8 mouse cellular contexts compared by ENCODE assay signal in the genomic region with DNA sequence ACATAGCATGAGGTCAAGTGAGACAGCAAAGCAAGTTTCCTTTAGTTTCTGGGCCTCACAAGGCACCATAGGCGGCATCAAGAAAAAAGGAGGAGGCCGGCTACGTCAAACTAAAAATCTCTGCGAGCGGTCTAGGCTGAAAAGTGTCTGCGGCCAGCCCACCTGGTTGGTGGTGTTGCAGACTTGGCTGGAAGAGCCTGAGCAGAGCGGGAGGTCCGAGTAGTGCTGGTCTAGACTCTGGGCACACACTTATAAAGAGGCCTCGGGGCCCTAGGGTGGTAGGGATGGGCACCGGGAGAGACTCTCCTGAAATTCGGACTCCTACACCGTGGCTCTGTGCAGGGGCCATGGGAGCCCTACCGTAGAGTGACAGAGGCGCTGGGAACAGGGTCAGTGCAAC. TPM values are rescaled to one million over a fixed set of nuclear protein-coding genes. Genes with fewer than 3 reads are reported as not detected.
DNase-seq lines count a peak whose midpoint lies in the region; ATAC-seq and TF ChIP-seq lines count a peak whose summit lies in the region.

No protein-coding gene starts in this region.

- peaks cover 25% of the 10 kb centered on the region for H3K4me1 ChIP-seq in E14TG2a.4 (replicated peaks; ENCODE audit: low read depth, low read length)
- peaks cover 15% of the 10 kb centered on the region for H3K4me1 ChIP-seq in hindbrain, postnatal 0 days (ENCODE audit: insufficient read depth, low read length)
- no peaks in the 10 kb centered on the region for H3K4me1 ChIP-seq in liver, embryonic 11.5 days (replicated peaks; ENCODE audit: control insufficient read depth, insufficient read depth, low read length)

- no peak for TF ChIP-seq CTCF in E14TG2a.4 (conservative IDR thresholded peaks at IDR 0.05; ENCODE audit: low read length)
- no peak for TF ChIP-seq CTCF in hindbrain, postnatal 0 days (IDR thresholded peaks at IDR 0.05; ENCODE audit: low read depth)

- H3K27ac ChIP-seq in hindbrain, postnatal 0 days, result peak overlapping the region; percentile 32; the same call in 1 of the 2 replicates
- H3K27ac ChIP-seq in liver, embryonic 11.5 days (ENCODE audit: low read depth, low read length), result no peak overlapping the region

- H3K4me3 ChIP-seq in E14TG2a.4 (replicated peaks; ENCODE audit: low read length), result peak overlapping the region; percentile 63
- H3K4me3 ChIP-seq in hindbrain, postnatal 0 days (ENCODE audit: low read length), result peak overlapping the region; percentile 43
- peak overlapping the region; percentile 14; the same call in 1 of the 2 replicates for H3K4me3 ChIP-seq in liver, embryonic 11.5 days (ENCODE audit: low read depth, low read length)

- H3K9me3 ChIP-seq in E14TG2a.4 (ENCODE audit: low read length), result no peaks in the 10 kb centered on the region
- no peaks in the 10 kb centered on the region for H3K9me3 ChIP-seq in hindbrain, postnatal 0 days (ENCODE audit: low read length)
- no peaks in the 10 kb centered on the region for H3K9me3 ChIP-seq in liver, embryonic 11.5 days (ENCODE audit: control insufficient read depth, low read length)

- H3K36me3 ChIP-seq in E14TG2a.4 (ENCODE audit: insufficient read depth, low read length), result no peaks in the 10 kb centered on the region
- H3K36me3 ChIP-seq in hindbrain, postnatal 0 days (ENCODE audit: insufficient read depth, low read length), result no peaks in the 10 kb centered on the region
- H3K36me3 ChIP-seq in liver, embryonic 11.5 days (ENCODE audit: control insufficient read depth, insufficient read depth, low read length), result no peaks in the 10 kb centered on the region

- peak overlapping the region; percentile 61 for H3K4me2 ChIP-seq in hindbrain, postnatal 0 days (ENCODE audit: low read depth, low read length)
- peak overlapping the region; percentile 30 for H3K4me2 ChIP-seq in liver, embryonic 11.5 days

- peak overlapping the region; percentile 42 for H3K9ac ChIP-seq in hindbrain, postnatal 0 days (replicated peaks; ENCODE audit: low read length)
- no peak overlapping the region for H3K9ac ChIP-seq in liver, embryonic 11.5 days (ENCODE audit: low read depth, low read length)

- peak; percentile 60 for DNase-seq in adrenal gland, adult 2 months
- no peak for DNase-seq in adrenal gland, adult 8-10 months
- peak; percentile 87 for DNase-seq in embryo, embryonic 11 days
- DNase-seq in hindbrain, postnatal 0 days (ENCODE audit: low spot score), result peak; percentile 89
- DNase-seq in liver, embryonic 11.5 days (ENCODE audit: low spot score), result peak; percentile 42
- peak; percentile 80 for DNase-seq in right cerebral cortex, adult 2 months (ENCODE audit: low spot score in 2 of 2)
- no peak for DNase-seq in spleen, postnatal 36 days (ENCODE audit: low spot score in 2 of 2)

- peak; percentile 65 for ATAC-seq in hindbrain, postnatal 0 days
- ATAC-seq in liver, embryonic 11.5 days (replicated peaks; ENCODE audit: low FRiP score), result no peak

- 2% methylated on average over 14 of the region's 14 CpGs for WGBS in hindbrain, postnatal 0 days
- 9% methylated on average over 14 of the region's 14 CpGs for WGBS in liver, embryonic 11.5 days

- peaks cover 16% of the 10 kb centered on the region for H3K27me3 ChIP-seq in E14TG2a.4 (ENCODE audit: insufficient read depth, low read length)
- no peaks in the 10 kb centered on the region for H3K27me3 ChIP-seq in hindbrain, postnatal 0 days (ENCODE audit: insufficient read depth, low read length)
- H3K27me3 ChIP-seq in liver, embryonic 11.5 days (replicated peaks; ENCODE audit: control insufficient read depth, insufficient read depth, low read length), result peaks cover 22% of the 10 kb centered on the region

RNA-seq across cellular contexts. Expression of a gene that starts 1.9 kb away (rescaled TPM):
- total RNA-seq in adrenal gland, adult 2 months (2021), result 10 to 100 TPM; 10.4 to 13.5 TPM
- polyA plus RNA-seq in adrenal gland, adult 2 months (2012; rRNA removed), result 2.0 and 2.2 TPM in 2 replicates
- 10 to 100 TPM in 3 of 4 experiments, 1 to 10 TPM in 1; 9.1 to 14.4 (median 13.9) TPM for total RNA-seq in adrenal gland, adult 8-10 months (2022)
- 9.9 and 14.3 TPM in 2 replicates for total RNA-seq in hindbrain, postnatal 0 days (2014; rRNA removed)
- 9.0 and 9.7 TPM in 2 replicates for polyA plus RNA-seq in hindbrain, postnatal 0 days (2015; fragmentation: Nextera tagmentation; extraction: Ambion mirVana)
- polyA plus RNA-seq in liver, embryonic 11.5 days (2014; fragmentation: Nextera tagmentation; extraction: Ambion mirVana), result 1.9 and 2.3 TPM in 2 replicates

RNA-seq across cellular contexts. Expression of a gene that starts 22.5 kb away (rescaled TPM):
- 1 to 10 TPM in 1 of 2 experiments, under 1 TPM in 1; 0.46 to 1.0 TPM for total RNA-seq in adrenal gland, adult 2 months (2021)
- polyA plus RNA-seq in adrenal gland, adult 2 months (2012; rRNA removed), result 0.18 and 0.51 TPM in 2 replicates
- total RNA-seq in adrenal gland, adult 8-10 months (2022), result 1 to 10 TPM; 1.2 to 1.7 (median 1.5) TPM
- total RNA-seq in hindbrain, postnatal 0 days (2014; rRNA removed), result 2.2 TPM in 2 replicates
- 0.79 and 0.85 TPM in 2 replicates for polyA plus RNA-seq in hindbrain, postnatal 0 days (2015; fragmentation: Nextera tagmentation; extraction: Ambion mirVana)
- polyA plus RNA-seq in liver, embryonic 11.5 days (2014; fragmentation: Nextera tagmentation; extraction: Ambion mirVana), result 0.22 and 0.41 TPM in 2 replicates

RNA-seq across cellular contexts. Expression of a gene that starts 36.7 kb away (rescaled TPM):
- total RNA-seq in adrenal gland, adult 2 months (2021), result 1 to 10 TPM; 1.0 to 2.9 TPM
- polyA plus RNA-seq in adrenal gland, adult 2 months (2012; rRNA removed), result 0.06 and 0.08 TPM in 2 replicates
- 1 to 10 TPM; 2.2 to 3.9 (median 2.9) TPM for total RNA-seq in adrenal gland, adult 8-10 months (2022)
- not detected in 2 replicates for total RNA-seq in hindbrain, postnatal 0 days (2014; rRNA removed)
- 0.40 and 0.71 TPM in 2 replicates for polyA plus RNA-seq in hindbrain, postnatal 0 days (2015; fragmentation: Nextera tagmentation; extraction: Ambion mirVana)
- polyA plus RNA-seq in liver, embryonic 11.5 days (2014; fragmentation: Nextera tagmentation; extraction: Ambion mirVana), result 0.16 and 0.18 TPM in 2 replicates

Comparison
In these comparisons a context has a peak if more than half of its experiments do, and no peak if none do; other contexts are left out.
1. DNase-seq: peak in adrenal gland, adult 2 months (single experiment), embryo, embryonic 11 days (single experiment), hindbrain, postnatal 0 days (single experiment), liver, embryonic 11.5 days (single experiment) and right cerebral cortex, adult 2 months (2 of 2); none in adrenal gland, adult 8-10 months (single experiment) and spleen, postnatal 36 days (0 of 2).
2. Peak in every context shown above with its lines, with median percentiles within 50 percentile points of each other: H3K4me3 ChIP-seq.